8 mouse cellular contexts compared by ENCODE assay signal in the genomic region with DNA sequence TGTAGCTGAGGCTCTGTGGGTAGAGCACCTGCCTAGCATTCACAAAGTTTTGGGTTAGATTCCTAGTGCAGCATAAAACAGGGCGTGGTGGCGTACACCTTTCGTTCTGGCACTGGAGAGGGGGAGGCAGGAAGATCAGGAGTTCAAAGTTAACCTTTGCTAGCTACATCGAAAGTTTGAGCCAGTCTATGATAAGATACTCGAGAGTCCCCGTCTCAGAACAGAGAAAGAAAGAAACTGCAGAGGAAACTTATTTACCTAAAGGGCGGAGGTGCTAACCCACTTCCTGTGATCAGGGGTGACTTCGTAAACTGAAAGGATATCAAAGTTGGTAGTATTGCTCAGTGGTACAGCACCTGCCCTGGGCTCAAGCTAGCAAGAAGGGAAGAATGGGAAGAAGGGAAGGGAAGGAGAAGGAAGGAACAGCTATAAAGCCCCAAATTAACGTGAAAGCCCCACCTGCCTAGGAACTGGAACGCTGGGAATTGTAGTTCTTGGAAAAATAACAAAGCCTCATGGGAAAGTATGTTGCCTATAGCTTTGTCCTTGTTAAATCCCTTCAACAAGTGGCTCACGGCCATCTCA. TPM values are rescaled to one million over a fixed set of nuclear protein-coding genes. Genes with fewer than 3 reads are reported as not detected.
DNase-seq lines count a peak whose midpoint lies in the region; ATAC-seq and TF ChIP-seq lines count a peak whose summit lies in the region.

No protein-coding gene starts in this region.

- H3K36me3 ChIP-seq in heart, embryonic 10.5 days = no peaks in the 10 kb centered on the region
- no peaks in the 10 kb centered on the region for H3K36me3 ChIP-seq in E14TG2a.4 (ENCODE audit: insufficient read depth, low read length)
- H3K36me3 ChIP-seq in forebrain, embryonic 14.5 days (ENCODE audit: control insufficient read depth, insufficient read depth, low read length) = no peaks in the 10 kb centered on the region
- no peaks in the 10 kb centered on the region for H3K36me3 ChIP-seq in liver, embryonic 15.5 days (replicated peaks)

- WGBS in heart, embryonic 10.5 days = 35% methylated on average over 11 of the region's 11 CpGs
- WGBS in forebrain, embryonic 14.5 days = 48% methylated on average over 11 of the region's 11 CpGs
- 23% methylated on average over 11 of the region's 11 CpGs for WGBS in liver, embryonic 15.5 days (ENCODE audit: insufficient replicate concordance)

- H3K4me3 ChIP-seq in heart, embryonic 10.5 days = peak overlapping the region; percentile 49
- H3K4me3 ChIP-seq in E14TG2a.4 (replicated peaks; ENCODE audit: low read length) = peak overlapping the region; percentile 74
- peak overlapping the region; percentile 23 for H3K4me3 ChIP-seq in forebrain, embryonic 14.5 days (ENCODE audit: low read depth, low read length)
- H3K4me3 ChIP-seq in liver, embryonic 15.5 days (replicated peaks) = peak overlapping the region; percentile 51

- H3K4me1 ChIP-seq in heart, embryonic 10.5 days = peaks cover 11% of the 10 kb centered on the region
- peaks cover 15% of the 10 kb centered on the region for H3K4me1 ChIP-seq in E14TG2a.4 (replicated peaks; ENCODE audit: low read depth, low read length)
- 0 out of 2 replicates have a peak, but pooled peaks cover 4% of the 10 kb centered on the region for H3K4me1 ChIP-seq in forebrain, embryonic 14.5 days (ENCODE audit: control insufficient read depth, insufficient read depth, low read length)
- peaks cover 25% of the 10 kb centered on the region for H3K4me1 ChIP-seq in liver, embryonic 15.5 days (replicated peaks)

- H3K27ac ChIP-seq in heart, embryonic 10.5 days = peak overlapping the region; percentile 29; the same call in 1 of the 2 replicates
- H3K27ac ChIP-seq in forebrain, embryonic 14.5 days (ENCODE audit: low read depth, low read length) = no peak overlapping the region
- H3K27ac ChIP-seq in liver, embryonic 15.5 days (replicated peaks) = 0 out of 2 replicates have a peak overlapping the region, but pooled peaks have one; percentile 14

- H3K9ac ChIP-seq in forebrain, embryonic 14.5 days (ENCODE audit: low read length) = peak overlapping the region; percentile 29; the same call in 1 of the 2 replicates
- no peak overlapping the region for H3K9ac ChIP-seq in liver, embryonic 15.5 days

- ATAC-seq in forebrain, embryonic 14.5 days = peak; percentile 43
- no peak for ATAC-seq in liver, embryonic 15.5 days (ENCODE audit: insufficient read depth)

- intact Hi-C loops in heart, postnatal 10 days (cut with DNase I) = no loop called here

- peak overlapping the region; percentile 42 for H3K4me2 ChIP-seq in forebrain, embryonic 14.5 days (ENCODE audit: low read length)
- peak overlapping the region; percentile 58 for H3K4me2 ChIP-seq in liver, embryonic 15.5 days

- H3K27me3 ChIP-seq in heart, embryonic 10.5 days (ENCODE audit: insufficient read depth, poor library complexity, severe bottlenecking) = no peaks in the 10 kb centered on the region
- H3K27me3 ChIP-seq in E14TG2a.4 (ENCODE audit: insufficient read depth, low read length) = no peaks in the 10 kb centered on the region
- no peaks in the 10 kb centered on the region for H3K27me3 ChIP-seq in forebrain, embryonic 14.5 days (replicated peaks; ENCODE audit: control insufficient read depth, insufficient read depth, low read length)
- H3K27me3 ChIP-seq in liver, embryonic 15.5 days = no peaks in the 10 kb centered on the region

- TF ChIP-seq CTCF in E14TG2a.4 (conservative IDR thresholded peaks at IDR 0.05; ENCODE audit: low read length) = no peak

- no peaks in the 10 kb centered on the region for H3K9me3 ChIP-seq in heart, embryonic 10.5 days
- no peaks in the 10 kb centered on the region for H3K9me3 ChIP-seq in E14TG2a.4 (ENCODE audit: low read length)
- H3K9me3 ChIP-seq in forebrain, embryonic 14.5 days (replicated peaks; ENCODE audit: control insufficient read depth, low read length) = no peaks in the 10 kb centered on the region
- no peaks in the 10 kb centered on the region for H3K9me3 ChIP-seq in liver, embryonic 15.5 days (replicated peaks)

- DNase-seq in heart, embryonic 10.5 days (ENCODE audit: low spot score) = no peak
- no peak for DNase-seq in heart, postnatal 10 days
- peak; percentile 63 for DNase-seq in forebrain, embryonic 14.5 days (ENCODE audit: low spot score)
- peak; percentile 62 to 70 for DNase-seq in spleen, postnatal 36 days (ENCODE audit: low spot score in 2 of 2)
- DNase-seq in layer of hippocampus, adult 8-10 months (ENCODE audit: low spot score in 2 of 2) = no peak
- DNase-seq in left cerebral cortex, adult 9 months (ENCODE audit: low spot score in 2 of 2) = no peak

RNA-seq across cellular contexts. Expression of a gene that starts 42.4 kb away (rescaled TPM):
- 4.2 and 4.9 TPM in 2 replicates for polyA plus RNA-seq in heart, embryonic 10.5 days (2016; fragmentation: Nextera tagmentation; extraction: Ambion mirVana)
- total RNA-seq in heart, postnatal 10 days (2021) = 1 to 10 TPM; 6.4 to 6.5 TPM
- 1.9 and 2.9 TPM in 2 replicates for polyA plus RNA-seq in forebrain, embryonic 14.5 days (2014; fragmentation: Nextera tagmentation; extraction: Ambion mirVana)
- 2.0 and 2.5 TPM in 2 replicates for polyA plus RNA-seq in liver, embryonic 15.5 days (2015; fragmentation: Nextera tagmentation; extraction: Ambion mirVana)
- 1 to 10 TPM; 3.7 to 5.7 (median 4.4) TPM for total RNA-seq in layer of hippocampus, adult 8-10 months (2022)

Comparison
In these comparisons a context has a peak if more than half of its experiments do, and no peak if none do; other contexts are left out.
1. DNase-seq: peak in forebrain, embryonic 14.5 days (single experiment) and spleen, postnatal 36 days (2 of 2); none in heart, embryonic 10.5 days (single experiment), heart, postnatal 10 days (0 of 2), layer of hippocampus, adult 8-10 months (0 of 2) and left cerebral cortex, adult 9 months (0 of 2).
2. H3K4me3 ChIP-seq: peak in every context shown above with its lines; median percentile 74 in E14TG2a.4; 51 in liver, embryonic 15.5 days; 49 in heart, embryonic 10.5 days; 23 in forebrain, embryonic 14.5 days.